ENCODE assay signal across 8 mouse cellular contexts in genomic region chr11:106083708-106084701, GRCm38 (mm10). TPM values are rescaled to one million over a fixed set of nuclear protein-coding genes. Genes with fewer than 3 reads are reported as not detected.
DNase-seq lines count a peak whose midpoint lies in the region; ATAC-seq and TF ChIP-seq lines count a peak whose summit lies in the region.

Gene Map3k3 (plus strand): TSS chr11:106084613.

- H3K27ac ChIP-seq in cortical plate, adult 2 months (ENCODE audit: insufficient read depth, low read length), result peak within 1 kb of the TSS; percentile 99

- H3K36me3 ChIP-seq in megakaryocyte, embryonic 14.5 days (replicated peaks; ENCODE audit: low read length), result no peaks in the 10 kb centered on the region

- TF ChIP-seq CTCF in cortical plate, adult 2 months (IDR thresholded peaks at IDR 0.05; ENCODE audit: extremely low read depth, insufficient read depth, low read length), result peak; percentile 29; the same call in 1 of the 2 replicates

- H3K4me1 ChIP-seq in cortical plate, adult 2 months (ENCODE audit: control insufficient read depth, insufficient read depth, low read length), result peaks cover 2% of the 10 kb centered on the region; the same call in 1 of the 2 replicates
- H3K4me1 ChIP-seq in megakaryocyte, embryonic 14.5 days, result peaks cover 37% of the 10 kb centered on the region

- peak; percentile 93 for ATAC-seq in activated CD4-positive, CD25-positive, alpha-beta regulatory T cell, adult 4 months

- DNase-seq in gastrocnemius, adult 8-10 months (ENCODE audit: low spot score in 2 of 2), result peak; percentile 99 to 100
- DNase-seq in hindlimb bud, embryonic 11.5 days (ENCODE audit: extremely low spot score, low read depth, low spot score), result peak; percentile 95
- peak; percentile 95 to 100 for DNase-seq in left cerebral cortex, adult 8-10 months (ENCODE audit: low spot score in 2 of 2)
- peak; percentile 100 for DNase-seq in right cerebral cortex, postnatal 10 days (ENCODE audit: low spot score in 2 of 2)
- DNase-seq in urinary bladder, postnatal 25 days (ENCODE audit: low spot score), result peak; percentile 93

- peak within 1 kb of the TSS; percentile 91 for H3K4me3 ChIP-seq in cortical plate, adult 2 months (ENCODE audit: insufficient read depth, low read length)
- H3K4me3 ChIP-seq in megakaryocyte, embryonic 14.5 days (replicated peaks), result peak within 1 kb of the TSS; percentile 97

- peak; percentile 91 for TF ChIP-seq POLR2A in cortical plate, adult 2 months (IDR thresholded peaks at IDR 0.05; ENCODE audit: extremely low read depth, insufficient read depth, low read length)

- peaks cover 15% of the 10 kb centered on the region for H3K27me3 ChIP-seq in megakaryocyte, embryonic 14.5 days (replicated peaks)

- H3K9me3 ChIP-seq in megakaryocyte, embryonic 14.5 days, result no peaks in the 10 kb centered on the region

RNA-seq across cellular contexts. Expression of gene Map3k3, which starts in this region (rescaled TPM):
- polyA plus RNA-seq in activated CD4-positive, CD25-positive, alpha-beta regulatory T cell, adult 4 months (2017; shearing (Covaris generic)), result 10 to 100 TPM; 14.8 to 21.2 TPM
- 32.3 and 33.2 TPM in 2 replicates for polyA plus RNA-seq in cortical plate, adult 2 months (2012; rRNA removed)
- total RNA-seq in gastrocnemius, adult 8-10 months (2022), result 10 to 100 TPM; 20.6 to 24.8 (median 22.5) TPM
- 10 to 100 TPM; 28.2 to 31.8 (median 28.7) TPM for total RNA-seq in left cerebral cortex, adult 8-10 months (2022)
- polyA plus RNA-seq in megakaryocyte, embryonic 14.5 days (2012; ENCODE audit: insufficient read depth, low replicate concordance), result 1.5 and 1.6 TPM in 2 replicates

Comparison
In these comparisons a context has a peak if more than half of its experiments do, and no peak if none do; other contexts are left out.
1. Peak in every context shown above with its lines: DNase-seq, ATAC-seq, H3K4me3 ChIP-seq and H3K27ac ChIP-seq.